Mouse (Mus musculus): ENCODE data around the gene Oaf. TPM values are rescaled to one million over a fixed set of nuclear protein-coding genes. Genes with fewer than 3 reads are reported as not detected.
A peak's percentile ranks its signal among the peaks of the same experiment; 100 is the strongest.

Gene Oaf
- total RNA-seq, 2 experiments from 2014 or later: 8.2 to 8.9 TPM

GRCm38 (mm10) chr9:43246738-43247180, 7.0 kb upstream of the Oaf start:
- no peak for DNase-seq
- intact Hi-C loops (cut with DNase I): no loop called here

GRCm38 (mm10) chr9:43245801-43246570, 6.3 kb upstream of the Oaf start:
- intact Hi-C loops (cut with DNase I): no loop called here

GRCm38 (mm10) chr9:43242432-43242831, 2.7 kb upstream of the Oaf start:
- no peak for DNase-seq
- intact Hi-C loops (cut with DNase I): no loop called here

More at GRCm38 (mm10) chr9:43245801-43246570, 6.3 kb upstream of the Oaf start:
- DNase-seq: no peak

GRCm38 (mm10) chr9:43241970-43242369, 2.3 kb upstream of the Oaf start:
- no peak for DNase-seq
- intact Hi-C loops (cut with DNase I): no loop called here

- intact Hi-C loops (cut with DNase I): no loop called here
- no peak for DNase-seq
Observed at GRCm38 (mm10) chr9:43241291-43241690, 1.6 kb upstream of the Oaf start.

GRCm38 (mm10) chr9:43240594-43240900, 836 bp upstream of the Oaf start:
- no peak for DNase-seq
- intact Hi-C loops (cut with DNase I): no loop called here

- DNase-seq: no peak
- intact Hi-C loops (cut with DNase I): no loop called here
Observed at GRCm38 (mm10) chr9:43238631-43239545, 823 bp downstream of the Oaf start.

- intact Hi-C loops (cut with DNase I): no loop called here
- DNase-seq: no peak
Observed at GRCm38 (mm10) chr9:43238167-43238566, 1.5 kb downstream of the Oaf start.

- intact Hi-C loops (cut with DNase I): no loop called here
- DNase-seq: no peak
Observed at GRCm38 (mm10) chr9:43237111-43237775, 2.5 kb downstream of the Oaf start.

GRCm38 (mm10) chr9:43236576-43236975, 3.1 kb downstream of the Oaf start:
- DNase-seq: no peak
- intact Hi-C loops (cut with DNase I): no loop called here

GRCm38 (mm10) chr9:43236106-43236505, 3.6 kb downstream of the Oaf start:
- DNase-seq: no peak
- intact Hi-C loops (cut with DNase I): no loop called here

GRCm38 (mm10) chr9:43235336-43235735, 4.4 kb downstream of the Oaf start:
- intact Hi-C loops (cut with DNase I): no loop called here
- no peak for DNase-seq

GRCm38 (mm10) chr9:43234496-43234895, 5.2 kb downstream of the Oaf start:
- intact Hi-C loops (cut with DNase I): no loop called here
- no peak for DNase-seq

- intact Hi-C loops (cut with DNase I): no loop called here
Observed at GRCm38 (mm10) chr9:43233515-43233914, 6.2 kb downstream of the Oaf start.

GRCm38 (mm10) chr9:43233044-43233443, 6.7 kb downstream of the Oaf start:
- intact Hi-C loops (cut with DNase I): no loop called here
- DNase-seq: no peak

More at GRCm38 (mm10) chr9:43233515-43233914, 6.2 kb downstream of the Oaf start:
- DNase-seq: no peak

- DNase-seq: no peak
- intact Hi-C loops (cut with DNase I): no loop called here
Observed at GRCm38 (mm10) chr9:43232286-43232685, 7.4 kb downstream of the Oaf start.

- intact Hi-C loops (cut with DNase I): no loop called here
- DNase-seq: peak; percentile 52 to 58
Observed at GRCm38 (mm10) chr9:43231805-43232204, 7.9 kb downstream of the Oaf start.

- intact Hi-C loops (cut with DNase I): no loop called here
- peak in 1 of 2 experiments; percentile 37 for DNase-seq
Observed at GRCm38 (mm10) chr9:43230886-43231285, 8.8 kb downstream of the Oaf start.

GRCm38 (mm10) chr9:43229962-43230361, 9.7 kb downstream of the Oaf start:
- intact Hi-C loops (cut with DNase I): no loop called here
- no peak for DNase-seq

GRCm38 (mm10) chr9:43229398-43229895, 10.3 kb downstream of the Oaf start:
- intact Hi-C loops (cut with DNase I): no loop called here
- no peak for DNase-seq

- intact Hi-C loops (cut with DNase I): no loop called here
- no peak for DNase-seq
Observed at GRCm38 (mm10) chr9:43228745-43229144, 11.0 kb downstream of the Oaf start.

Data from heart, postnatal 36 days (tissue).